Mouse (Mus musculus): ENCODE results near the gene Nos1.

Gene Nos1

DNA sequence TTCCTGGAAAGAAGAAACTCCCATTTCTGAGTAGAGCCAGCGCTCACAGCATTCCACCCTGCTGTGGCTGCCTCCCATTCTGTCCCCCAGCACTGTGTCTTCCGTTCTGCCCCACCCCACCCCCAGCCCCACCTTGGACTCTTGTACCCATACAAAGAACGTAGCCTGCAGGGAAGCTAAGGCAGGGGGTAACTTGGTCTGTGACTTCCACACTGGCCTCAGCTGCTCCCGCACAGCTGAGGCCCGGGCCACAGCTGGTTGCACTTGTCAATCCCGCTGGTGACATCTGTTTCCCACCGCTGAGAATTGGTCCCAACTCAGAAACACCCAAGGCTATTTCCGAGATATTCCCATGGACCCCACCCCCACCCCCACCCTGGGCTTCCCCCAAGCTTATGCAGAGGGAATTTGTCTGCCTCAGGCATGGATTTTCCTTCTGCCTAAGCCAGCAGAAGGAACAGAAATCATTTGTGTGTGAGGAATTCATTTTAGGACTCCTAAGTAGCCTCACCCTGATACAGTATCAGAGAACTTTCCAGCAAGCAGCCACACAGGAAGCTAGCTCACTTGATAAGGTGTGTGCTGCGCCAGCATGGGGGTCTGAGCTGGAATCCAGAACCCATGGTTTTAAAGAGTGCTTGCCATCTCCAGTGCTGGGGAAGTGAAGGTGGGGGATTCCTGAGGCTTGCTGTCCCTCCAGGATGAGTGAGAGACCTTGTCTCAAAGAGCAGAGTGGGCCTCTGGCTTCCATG lies 117.4 kb downstream of the Nos1 start:
- no peak for DNase-seq (ENCODE audit: low spot score)

DNA sequence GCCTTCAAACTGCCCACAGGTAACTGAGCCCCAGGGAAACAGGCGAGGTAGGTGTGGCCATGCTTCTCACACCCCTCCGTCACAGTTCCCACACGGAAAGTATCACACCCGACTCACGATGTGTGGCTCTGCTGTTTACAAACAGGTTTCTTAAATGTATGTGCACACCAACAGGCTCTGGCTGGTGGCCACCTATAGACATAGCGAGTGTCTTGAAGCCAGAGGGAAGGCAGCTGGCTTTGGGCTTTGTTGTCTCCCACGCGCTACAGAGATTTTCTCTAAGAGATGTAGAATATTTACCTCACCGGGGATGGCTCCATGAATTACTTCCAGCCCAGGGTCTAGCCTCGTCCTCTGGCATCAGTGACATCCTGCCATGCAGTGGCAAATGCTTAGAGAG lies 118.5 kb downstream of the Nos1 start:
- no peak for DNase-seq (ENCODE audit: low spot score)

DNA sequence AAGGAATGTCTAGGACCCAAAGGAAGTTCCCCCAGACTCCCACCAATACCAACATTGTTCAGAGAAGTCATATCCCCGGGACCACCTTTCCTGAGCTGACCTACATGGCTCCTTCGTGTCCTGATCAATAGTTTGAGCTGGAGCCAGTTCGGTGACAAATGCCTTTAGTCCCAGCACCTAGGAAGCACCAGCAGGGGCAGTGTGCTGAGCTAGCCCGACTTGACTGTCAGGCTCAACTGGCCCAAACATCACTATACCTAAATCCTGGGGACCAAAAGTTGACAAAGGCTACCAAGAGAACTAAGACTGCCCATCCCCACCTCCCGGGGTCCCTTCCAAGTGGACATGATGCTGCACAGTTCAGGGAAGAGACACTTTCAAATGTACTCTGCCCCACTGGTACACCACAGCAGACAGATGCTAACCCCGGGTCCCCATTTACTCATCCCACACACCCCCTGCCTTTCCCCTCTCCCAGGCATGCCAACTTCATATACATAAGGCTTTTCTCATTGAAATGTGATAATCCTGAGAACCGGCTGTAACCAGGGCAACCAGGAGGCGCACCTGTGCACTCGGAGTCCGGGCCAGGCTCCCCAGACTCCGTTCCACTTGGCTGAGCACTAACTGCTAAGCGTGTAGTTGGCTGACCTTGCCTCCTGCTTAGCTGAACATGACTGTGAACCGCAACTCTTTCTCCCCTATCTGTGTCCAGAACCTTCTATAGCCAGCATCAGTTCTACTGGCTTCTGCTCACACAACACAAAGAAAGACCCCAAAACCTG lies 120.3 kb downstream of the Nos1 start:
- no peak for DNase-seq (ENCODE audit: low spot score)

DNA sequence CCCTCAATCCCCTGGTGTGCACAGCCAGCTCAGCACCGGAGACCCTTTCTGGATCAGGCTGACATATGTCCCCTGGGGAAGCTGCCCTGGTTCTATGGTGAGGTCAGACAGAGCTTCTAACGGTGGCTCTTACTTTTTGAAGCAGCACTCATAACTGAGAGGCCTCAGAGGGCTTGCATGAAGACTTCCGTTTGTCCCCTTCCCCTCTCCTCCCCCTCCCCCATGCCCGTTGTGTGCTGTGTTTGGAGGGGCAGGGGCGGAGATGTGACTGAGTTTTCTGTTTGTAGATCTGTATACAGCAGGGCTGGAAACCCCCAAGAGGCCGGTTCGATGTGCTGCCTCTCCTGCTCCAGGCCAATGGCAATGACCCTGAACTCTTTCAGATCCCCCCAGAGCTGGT lies 122.7 kb downstream of the Nos1 start:
- DNase-seq (ENCODE audit: low spot score) = no peak

DNA sequence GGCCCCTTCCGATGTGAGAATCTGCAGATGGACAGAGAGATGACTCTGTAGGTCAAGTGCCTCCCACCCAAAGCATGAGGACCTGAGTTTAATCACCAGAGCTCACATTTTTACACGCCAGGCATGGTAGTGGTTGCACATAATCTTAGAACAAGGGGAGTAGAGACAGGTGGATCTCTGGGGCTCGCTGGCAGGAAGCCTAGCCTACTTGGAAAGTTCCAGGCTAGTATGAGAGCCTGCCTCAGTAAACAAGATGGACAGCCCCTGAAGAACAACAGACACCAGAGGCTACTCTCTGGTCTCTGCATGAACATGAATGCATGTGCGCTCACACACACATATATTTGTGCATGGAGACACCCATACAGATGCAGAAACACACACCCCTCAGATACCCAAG lies 124.9 kb downstream of the Nos1 start:
- no peak for DNase-seq (ENCODE audit: low spot score)

DNA sequence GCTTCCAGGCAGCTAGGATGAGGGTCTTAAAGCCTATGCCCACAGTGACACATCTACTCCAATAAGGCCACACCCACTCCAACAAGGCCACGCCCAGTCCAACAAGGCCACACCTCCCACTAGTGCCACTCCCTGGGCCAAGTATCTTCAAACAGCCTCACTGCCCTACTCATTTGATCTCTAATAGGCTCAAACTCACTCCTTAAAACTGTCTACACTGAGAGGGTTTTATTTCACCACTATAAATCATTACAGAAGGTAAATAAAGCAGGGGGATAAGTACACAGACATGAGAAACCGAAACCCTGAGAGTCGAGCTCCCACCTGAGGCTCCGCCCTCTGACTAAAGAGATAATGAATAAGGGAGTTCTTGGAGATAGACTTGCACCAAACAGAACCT lies 128.7 kb downstream of the Nos1 start:
- DNase-seq (ENCODE audit: low spot score) = no peak

DNA sequence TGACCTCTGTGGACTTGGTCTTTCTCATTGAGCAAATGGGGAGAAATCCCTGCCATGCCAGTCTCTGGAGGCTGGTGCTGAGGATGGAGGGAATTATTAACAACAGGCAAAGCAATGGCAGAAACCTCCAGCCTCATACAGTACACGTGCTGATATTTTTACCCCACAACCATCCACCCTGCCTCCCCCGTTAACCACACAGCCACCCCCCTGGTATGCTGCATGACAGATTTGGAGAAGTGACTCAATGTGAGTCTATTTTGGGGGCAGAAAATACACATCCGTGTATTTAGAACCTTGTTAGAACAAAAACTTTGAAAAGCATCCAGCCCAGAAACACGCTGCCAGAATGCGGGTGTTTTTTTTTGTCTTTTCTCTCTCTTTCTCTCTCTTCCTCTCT lies 135.5 kb downstream of the Nos1 start:
- DNase-seq (ENCODE audit: low spot score) = no peak

DNA sequence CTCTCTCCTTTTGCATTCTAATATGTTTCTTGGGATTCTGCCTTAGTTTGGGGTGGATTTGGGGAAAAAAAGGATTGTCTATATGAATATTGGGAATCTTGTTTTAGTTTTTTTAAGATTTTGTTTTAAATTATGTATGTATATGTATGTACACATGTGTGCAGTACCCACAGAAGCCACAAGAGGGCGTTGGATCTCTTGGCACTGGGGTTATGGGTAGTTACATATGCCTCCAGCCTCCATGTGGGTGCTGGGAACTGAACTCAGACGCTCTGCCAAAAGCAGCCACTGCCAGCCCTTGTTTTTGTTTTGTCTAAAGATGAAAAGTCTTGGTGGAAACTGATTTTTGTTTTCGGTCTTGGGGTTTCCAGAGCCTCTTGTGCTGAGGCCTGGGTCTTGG lies 136.1 kb downstream of the Nos1 start:
- no peak for DNase-seq (ENCODE audit: low spot score)

DNA sequence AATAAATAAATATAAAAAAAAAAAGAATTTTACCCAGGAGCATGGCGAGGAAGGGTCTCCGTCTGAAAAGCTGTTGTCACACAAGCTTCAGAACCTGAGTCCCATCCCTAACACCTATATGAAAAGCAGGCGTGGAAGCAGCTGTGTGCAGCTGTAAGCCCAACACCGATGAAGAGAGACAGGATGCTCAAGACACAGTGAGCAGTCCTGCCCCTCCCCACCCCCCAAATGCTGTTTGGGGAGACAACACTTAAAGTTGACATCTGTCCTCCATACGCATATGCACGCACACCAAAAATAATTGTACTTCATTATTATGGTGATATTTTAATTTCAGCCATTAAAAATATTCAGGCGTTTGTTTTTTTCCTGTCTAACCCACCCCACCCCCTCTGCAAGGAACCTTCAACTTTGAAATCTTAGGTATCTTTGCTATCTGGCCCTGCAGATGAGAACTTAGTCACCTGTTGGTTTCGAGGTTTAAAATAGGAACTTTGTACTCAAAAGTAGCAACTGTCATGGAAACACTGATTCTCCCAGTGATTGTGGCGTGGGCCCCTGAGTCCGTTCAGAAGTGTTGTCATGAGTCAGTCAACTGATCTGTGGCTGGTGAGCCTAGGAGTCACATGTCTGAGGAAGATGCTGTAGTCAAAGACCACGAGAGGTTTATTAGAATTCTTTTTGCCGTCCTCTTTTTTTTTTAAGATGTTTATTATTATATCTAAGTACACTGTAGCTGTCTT lies 141.1 kb downstream of the Nos1 start:
- no peak for DNase-seq (ENCODE audit: low spot score)

DNA sequence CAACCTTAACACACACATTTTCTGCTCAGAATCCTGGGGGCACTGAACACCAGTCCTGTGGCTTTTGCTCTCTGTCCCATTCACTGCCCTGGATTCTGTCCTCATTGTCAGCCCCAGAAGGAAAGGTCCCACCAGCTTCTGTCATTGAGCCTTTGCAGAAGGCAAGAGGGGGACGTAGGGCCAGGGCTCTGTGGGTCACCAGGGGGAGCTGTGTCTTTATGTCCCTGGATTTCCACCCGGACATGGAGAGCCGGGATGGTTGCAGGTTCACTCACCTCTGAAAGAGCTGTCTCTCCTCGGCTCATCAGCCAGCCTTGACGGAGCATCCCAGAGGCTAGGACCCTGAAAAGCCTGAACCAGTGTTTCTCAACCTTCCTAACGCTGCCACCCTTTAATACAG lies 142.9 kb downstream of the Nos1 start:
- no peak for DNase-seq (ENCODE audit: low spot score)

DNA sequence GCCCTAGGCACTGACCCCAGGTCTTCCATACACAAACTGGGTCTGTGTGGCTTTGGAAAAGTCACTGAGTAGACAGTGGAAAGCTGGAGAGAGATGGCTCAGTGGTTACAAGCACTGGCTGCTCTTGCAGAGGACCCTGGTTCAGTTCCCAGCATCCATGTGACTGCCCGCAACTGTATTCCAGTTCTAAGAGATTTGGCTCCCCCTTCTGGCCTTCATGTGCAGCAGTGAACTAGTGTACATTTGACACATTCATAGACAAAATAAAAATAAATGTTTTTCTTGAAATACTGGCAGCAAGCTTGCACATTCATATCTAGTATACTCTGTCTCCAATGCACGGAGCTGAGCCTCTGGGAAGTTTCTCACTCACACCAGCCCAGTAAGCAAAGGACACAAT lies 147.7 kb downstream of the Nos1 start:
- DNase-seq (ENCODE audit: low spot score) = no peak

DNA sequence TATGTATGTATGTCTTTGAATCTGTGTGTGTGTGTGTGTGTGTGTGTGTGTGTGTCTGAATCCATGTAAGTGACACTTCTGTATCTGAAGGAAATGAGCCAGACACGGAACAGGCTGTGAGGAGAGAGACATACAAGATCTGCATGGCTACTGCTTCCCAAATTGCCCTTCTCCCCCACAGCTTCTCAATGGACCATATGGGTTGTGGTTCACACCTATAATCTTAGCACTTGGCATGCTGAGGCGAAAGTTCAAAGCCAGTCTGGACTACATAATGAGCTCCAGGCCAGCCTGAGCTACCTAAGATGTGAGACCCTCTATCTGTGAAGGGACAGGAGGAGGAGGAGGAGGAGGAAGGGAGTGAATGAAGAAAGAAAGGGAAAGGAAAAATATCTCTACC lies 151.4 kb downstream of the Nos1 start:
- DNase-seq (ENCODE audit: low spot score) = no peak

DNA sequence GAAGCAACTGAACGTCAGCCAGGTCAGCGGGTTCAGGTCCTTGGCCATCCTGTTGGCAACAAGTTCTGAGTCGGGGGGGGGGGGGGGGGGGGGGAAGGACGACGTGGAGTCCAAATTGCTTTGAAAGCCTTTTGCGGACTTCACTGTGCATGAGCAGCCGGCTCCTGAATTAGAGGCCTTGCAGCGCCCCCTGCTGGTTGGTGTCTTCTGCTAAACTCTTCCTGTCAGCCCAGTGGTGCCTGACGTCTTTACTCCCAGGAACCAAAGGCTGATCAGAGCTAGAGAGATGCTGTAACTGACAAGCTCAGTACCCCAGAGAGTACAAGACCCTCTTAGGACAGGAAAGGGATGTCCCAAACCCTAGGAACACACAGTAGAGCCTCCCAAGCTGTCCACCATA lies 152.0 kb downstream of the Nos1 start:
- peak; percentile 79 for DNase-seq (ENCODE audit: low spot score)

DNA sequence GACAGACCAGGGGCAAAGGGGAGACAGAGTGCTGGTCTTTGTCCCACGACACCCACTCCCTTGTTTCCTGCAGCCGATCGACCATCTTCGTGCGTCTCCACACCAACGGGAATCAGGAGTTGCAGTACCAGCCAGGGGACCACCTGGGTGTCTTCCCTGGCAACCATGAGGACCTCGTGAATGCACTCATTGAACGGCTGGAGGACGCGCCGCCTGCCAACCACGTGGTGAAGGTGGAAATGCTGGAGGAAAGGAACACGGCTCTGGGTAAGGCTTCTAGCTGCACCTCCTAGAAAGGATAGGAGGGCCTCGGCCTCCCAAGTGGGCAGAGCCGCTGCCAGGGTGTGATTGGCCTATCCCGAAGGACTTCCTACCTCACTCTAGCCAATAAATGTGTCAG lies 155.5 kb downstream of the Nos1 start:
- DNase-seq (ENCODE audit: low spot score) = no peak

DNA sequence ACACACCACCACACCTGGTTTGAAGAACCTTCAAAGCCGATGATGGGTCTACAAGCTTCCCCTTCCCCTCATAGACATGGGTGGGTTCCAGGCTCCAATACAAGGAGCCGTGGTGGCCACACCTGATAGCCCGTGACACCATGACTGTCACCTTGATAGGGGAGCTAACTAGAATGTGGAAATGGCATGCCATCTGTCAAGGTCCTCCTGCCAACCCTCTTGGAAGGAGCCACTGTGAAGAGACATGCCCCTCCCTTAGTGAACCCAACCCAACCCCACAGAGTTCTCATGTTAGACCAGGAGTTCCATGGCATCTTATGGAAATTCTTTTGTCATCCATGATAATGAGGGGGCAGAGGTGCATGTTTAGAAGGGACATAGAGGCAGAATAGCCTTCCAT lies 156.4 kb downstream of the Nos1 start:
- DNase-seq (ENCODE audit: low spot score) = no peak

DNA sequence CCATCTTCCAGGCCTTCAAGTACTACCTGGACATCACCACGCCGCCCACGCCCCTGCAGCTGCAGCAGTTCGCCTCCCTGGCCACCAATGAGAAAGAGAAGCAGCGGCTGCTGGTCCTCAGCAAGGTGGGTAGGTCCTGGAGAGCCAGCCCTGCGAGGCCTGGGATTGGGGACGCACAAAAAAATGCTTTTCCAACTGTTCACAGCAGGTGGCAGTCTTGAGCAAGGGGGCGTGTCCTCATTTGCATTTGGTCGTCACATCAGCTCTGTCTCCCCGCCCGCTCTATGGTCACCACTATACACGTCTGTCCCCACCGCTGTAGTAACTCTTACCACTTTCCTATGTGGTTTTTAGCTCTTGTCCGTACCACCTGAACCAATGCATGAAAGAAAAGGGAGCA lies 157.3 kb downstream of the Nos1 start:
- peak; percentile 61 for DNase-seq (ENCODE audit: low spot score)

DNA sequence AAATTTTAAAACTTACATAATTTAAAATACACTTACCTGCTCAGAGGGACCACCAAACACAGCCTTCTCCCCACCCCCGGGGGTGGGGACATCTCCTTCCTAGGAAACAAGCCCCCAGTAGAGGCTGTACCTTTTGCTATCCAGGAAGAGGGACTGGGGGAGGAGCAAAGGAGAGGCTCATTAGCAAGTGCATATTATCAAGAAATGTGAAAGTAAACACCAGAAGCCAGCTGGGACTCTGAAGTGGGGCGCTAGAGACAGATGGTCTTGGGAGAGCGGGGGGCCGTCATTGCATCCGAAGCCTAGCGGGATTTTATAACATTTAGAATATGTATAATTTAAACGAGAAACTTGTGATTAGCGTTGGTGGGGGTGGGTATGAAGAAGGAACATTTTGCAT lies 158.6 kb downstream of the Nos1 start:
- DNase-seq (ENCODE audit: low spot score) = no peak

DNA sequence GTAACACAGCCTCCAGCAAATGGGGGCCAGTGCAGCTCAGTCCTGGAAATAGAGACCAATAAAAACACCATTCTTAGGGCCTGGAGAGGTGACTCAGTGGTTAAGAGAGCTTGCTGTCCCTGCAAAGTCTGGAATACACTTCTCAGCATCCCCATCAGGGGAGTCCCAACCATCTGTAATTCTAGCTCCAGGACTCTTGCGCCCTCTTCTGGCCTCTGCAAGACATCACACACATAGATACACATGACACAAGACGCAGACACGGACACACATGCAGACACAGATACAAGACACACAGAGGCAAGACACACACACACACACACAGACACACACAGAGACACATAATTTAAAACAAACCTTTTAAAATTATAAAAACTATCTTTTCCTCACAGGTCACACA lies 160.7 kb downstream of the Nos1 start:
- DNase-seq (ENCODE audit: low spot score) = no peak

DNA sequence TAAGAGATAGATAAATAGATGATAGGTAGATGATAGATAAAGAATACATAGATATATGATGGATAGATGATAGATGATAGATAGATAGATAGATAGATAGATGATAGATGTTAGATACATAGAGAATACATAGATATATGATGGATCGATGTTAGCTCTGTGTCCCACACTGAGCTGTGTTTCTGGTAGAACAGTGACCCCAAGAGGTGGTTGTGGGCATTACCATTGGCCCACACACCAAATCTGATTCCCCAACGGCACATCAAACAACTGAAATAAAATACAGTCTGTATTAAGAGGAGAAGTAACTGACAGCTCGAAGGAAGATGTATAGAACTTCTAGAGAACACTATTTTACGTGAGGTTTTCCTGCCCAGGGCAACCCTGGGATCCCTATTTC lies 165.8 kb downstream of the Nos1 start:
- DNase-seq (ENCODE audit: low spot score) = no peak

DNA sequence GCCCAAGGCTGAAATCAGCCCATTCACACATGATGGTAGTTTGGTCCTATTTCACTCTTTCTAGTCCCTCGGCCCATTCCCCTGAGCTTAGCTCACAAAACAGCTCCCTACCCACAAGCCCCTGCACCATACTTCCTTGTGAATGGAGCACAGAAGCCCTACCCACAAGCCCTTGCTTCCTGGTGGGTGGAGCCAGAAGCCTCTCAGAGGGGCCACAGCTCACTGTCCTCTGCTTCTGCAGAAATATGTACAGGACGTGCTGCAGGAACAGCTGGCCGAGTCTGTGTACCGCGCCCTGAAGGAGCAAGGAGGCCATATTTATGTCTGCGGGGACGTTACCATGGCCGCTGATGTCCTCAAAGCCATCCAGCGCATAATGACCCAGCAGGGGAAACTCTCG lies 168.6 kb downstream of the Nos1 start:
- DNase-seq (ENCODE audit: low spot score) = no peak

DNA sequence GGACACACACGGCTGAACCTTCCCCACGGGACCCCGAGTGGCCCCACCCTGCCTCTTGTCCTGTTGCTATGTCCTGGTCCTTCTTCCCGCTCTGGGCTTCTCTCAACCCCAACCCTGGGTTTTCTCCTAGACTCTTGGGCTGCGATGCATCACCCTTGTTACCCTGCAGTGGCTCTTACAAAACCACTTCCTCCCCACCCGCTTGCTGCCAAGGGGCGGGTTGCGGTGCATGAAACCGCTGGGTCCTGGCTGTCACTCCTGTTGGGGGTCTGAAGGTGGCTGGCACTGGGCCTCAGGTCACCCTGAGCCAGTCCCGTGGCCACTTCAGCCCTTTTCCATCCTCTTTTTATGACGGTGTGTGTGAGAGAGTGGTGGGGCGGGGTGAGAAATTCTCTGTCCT lies 173.1 kb downstream of the Nos1 start:
- DNase-seq (ENCODE audit: low spot score) = no peak

DNA sequence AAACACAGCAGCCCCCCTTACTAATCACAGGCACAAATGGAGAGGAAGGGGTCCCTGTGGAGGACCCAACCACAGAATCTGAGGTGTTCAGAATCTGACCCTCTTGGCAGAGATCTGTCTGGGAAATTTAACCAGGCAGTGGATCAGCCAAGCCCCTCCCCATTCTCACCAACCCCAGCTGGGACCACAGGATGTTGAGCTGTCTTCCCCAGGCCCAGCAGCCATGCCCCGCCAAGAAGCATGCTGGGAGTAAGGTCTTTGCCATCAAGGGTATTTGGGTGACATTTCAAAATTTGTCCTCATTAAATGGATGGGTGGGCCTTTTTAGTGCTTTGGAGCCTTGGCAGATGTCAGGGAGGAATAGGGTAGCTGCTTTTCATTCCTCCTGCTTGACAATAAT lies 173.6 kb downstream of the Nos1 start:
- no peak for DNase-seq (ENCODE audit: low spot score)
